Mouse (Mus musculus) liver, adult 2 months (tissue): Measurements from ENCODE around the gene Elmsan1.

Experiments
- CTCF ChIP-seq: fragments of 200-500 bp; IDR thresholded peaks from 2 replicates; pipeline ENCODE4 v1.5.1; 2011; ENCODE audit warnings: low read depth, low read length, control low read depth
- POLR2A ChIP-seq: fragments of 200-500 bp; IDR thresholded peaks from 2 replicates; pipeline ENCODE4 v1.6.1; 2011; ENCODE audit warnings: low read length, control low read depth; ENCODE audit not compliant: insufficient read depth; ENCODE audit errors: extremely low read depth

- TF ChIP-seq POLR2A (no peak), CTCF (no peak)
These were observed 119.1 kb downstream of the Elmsan1 start for GRCm38 (mm10) chr12:84099605-84100004.
